Mouse (Mus musculus): ENCODE data around the gene Lrmda. TPM values are rescaled to one million over a fixed set of nuclear protein-coding genes. Genes with fewer than 3 reads are reported as not detected.

The Lrmda gene
- polyA plus RNA-seq, 1 experiment from 2014 or later = 0.60 TPM

GRCm38 (mm10) chr14:22168077-22168794 is 148.7 kb downstream of the Lrmda start:
- no peaks in the 10 kb centered on the region for H3K36me3 ChIP-seq
- no peaks in the 10 kb centered on the region for H3K9me3 ChIP-seq
- no peak for DNase-seq (ENCODE audit: low spot score)
- 0 out of 2 replicates have a peak, but pooled peaks cover 17% of the 10 kb centered on the region for H3K27me3 ChIP-seq (ENCODE audit: insufficient read depth, poor library complexity, severe bottlenecking)
- H3K4me3 ChIP-seq = no peak overlapping the region
- no peak overlapping the region for H3K27ac ChIP-seq
- 43% methylated on average over 11 of the region's 11 CpGs for WGBS
- peaks cover 21% of the 10 kb centered on the region for H3K4me1 ChIP-seq

DNA sequence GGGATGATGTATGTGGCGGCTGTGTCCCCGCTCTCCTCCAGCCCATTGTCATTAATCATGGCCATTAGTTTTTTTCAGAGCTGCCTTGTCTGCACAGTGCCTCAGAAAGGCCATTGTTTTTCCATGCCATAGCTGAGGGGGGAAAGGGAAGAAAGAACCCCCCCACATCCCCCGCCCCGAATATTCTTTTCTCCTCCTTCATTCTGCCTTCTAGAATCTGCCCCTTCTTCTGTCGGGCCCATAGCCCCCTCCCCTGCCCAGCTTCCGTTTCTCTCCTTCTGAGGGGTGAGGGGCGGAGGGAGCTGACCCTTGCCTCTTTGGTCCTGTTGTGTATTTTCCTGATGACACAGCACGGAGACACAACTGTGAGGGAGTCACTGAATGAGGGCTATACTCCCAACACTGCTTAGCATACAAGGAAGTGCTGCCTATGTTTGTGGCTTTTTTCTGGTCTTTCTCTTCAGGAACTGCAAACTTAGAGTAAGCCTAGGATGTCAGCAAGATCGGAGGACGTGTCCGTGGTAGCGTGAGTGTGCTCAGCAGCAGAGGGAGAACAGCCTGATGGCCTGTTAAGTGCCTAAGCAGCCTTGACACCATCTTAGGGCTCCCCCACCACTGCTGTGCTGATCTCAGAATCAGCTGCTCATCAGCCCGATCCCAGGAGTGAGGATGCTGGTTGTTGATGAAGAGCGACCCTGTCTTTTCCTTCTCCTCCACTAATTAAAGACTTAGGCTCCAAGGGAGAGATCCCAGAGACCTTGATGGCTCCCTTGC is 149.5 kb downstream of the Lrmda start:
- Histone ChIP-seq H3K4me1 (peaks cover 21% of the 10 kb centered on the region), H3K27me3 (ENCODE audit: insufficient read depth, poor library complexity, severe bottlenecking) (0 out of 2 replicates have a peak, but pooled peaks cover 17% of the 10 kb centered on the region), H3K9me3 (no peaks in the 10 kb centered on the region), H3K36me3 (no peaks in the 10 kb centered on the region), H3K4me3 (no peak overlapping the region), H3K27ac (no peak overlapping the region)
- no peak for DNase-seq (ENCODE audit: low spot score)
- WGBS = 44% methylated on average over 14 of the region's 14 CpGs

- no peak for DNase-seq (ENCODE audit: low spot score)
- Histone ChIP-seq H3K4me1 (no peaks in the 10 kb centered on the region), H3K27me3 (ENCODE audit: insufficient read depth, poor library complexity, severe bottlenecking) (0 out of 2 replicates have a peak, but pooled peaks cover 12% of the 10 kb centered on the region), H3K9me3 (no peaks in the 10 kb centered on the region), H3K36me3 (no peaks in the 10 kb centered on the region), H3K27ac (no peak overlapping the region), H3K4me3 (no peak overlapping the region)
- 74% methylated on average over 9 of the region's 9 CpGs for WGBS
Observed at GRCm38 (mm10) chr14:22174757-22175156, 155.2 kb downstream of the Lrmda start.

- Histone ChIP-seq H3K27ac (no peak overlapping the region), H3K27me3 (ENCODE audit: insufficient read depth, poor library complexity, severe bottlenecking) (no peaks in the 10 kb centered on the region), H3K4me3 (no peak overlapping the region), H3K9me3 (no peaks in the 10 kb centered on the region), H3K36me3 (no peaks in the 10 kb centered on the region), H3K4me1 (no peaks in the 10 kb centered on the region)
- 65% methylated on average over 2 of the region's 2 CpGs for WGBS
- no peak for DNase-seq (ENCODE audit: low spot score)
Observed at GRCm38 (mm10) chr14:22179761-22180160, 160.2 kb downstream of the Lrmda start.

GRCm38 (mm10) chr14:22181508-22181907 is 162.0 kb downstream of the Lrmda start:
- H3K36me3 ChIP-seq = no peaks in the 10 kb centered on the region
- H3K9me3 ChIP-seq = no peaks in the 10 kb centered on the region
- no peak overlapping the region for H3K27ac ChIP-seq
- 77% methylated on average over 6 of the region's 6 CpGs for WGBS
- H3K27me3 ChIP-seq (ENCODE audit: insufficient read depth, poor library complexity, severe bottlenecking) = no peaks in the 10 kb centered on the region
- no peaks in the 10 kb centered on the region for H3K4me1 ChIP-seq
- no peak overlapping the region for H3K4me3 ChIP-seq
- no peak for DNase-seq (ENCODE audit: low spot score)

DNA sequence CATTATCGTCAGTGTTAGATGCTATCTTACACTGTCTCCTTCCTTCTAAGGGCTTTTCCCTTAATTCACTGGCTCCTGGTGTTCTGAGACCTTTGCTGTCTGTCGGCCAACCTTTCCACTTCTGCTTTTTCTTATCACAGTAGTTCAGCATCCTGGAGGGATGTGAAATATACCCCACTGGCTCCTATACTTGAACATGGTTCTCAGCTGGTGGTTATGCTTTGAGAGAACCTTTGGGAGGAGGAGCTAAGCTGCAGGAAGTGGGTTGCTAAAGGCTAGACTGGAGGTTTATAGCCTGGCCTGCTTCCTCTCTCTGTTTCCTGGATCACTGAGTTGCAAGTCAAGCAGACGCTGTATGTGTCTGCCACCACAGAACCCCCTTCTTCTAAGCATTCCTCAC is 163.7 kb downstream of the Lrmda start:
- Histone ChIP-seq H3K27ac (no peak overlapping the region), H3K4me1 (no peaks in the 10 kb centered on the region), H3K27me3 (ENCODE audit: insufficient read depth, poor library complexity, severe bottlenecking) (no peaks in the 10 kb centered on the region), H3K4me3 (no peak overlapping the region), H3K9me3 (no peaks in the 10 kb centered on the region), H3K36me3 (no peaks in the 10 kb centered on the region)
- 47% methylated on average over 3 of the region's 3 CpGs for WGBS
- DNase-seq (ENCODE audit: low spot score) = no peak

DNA sequence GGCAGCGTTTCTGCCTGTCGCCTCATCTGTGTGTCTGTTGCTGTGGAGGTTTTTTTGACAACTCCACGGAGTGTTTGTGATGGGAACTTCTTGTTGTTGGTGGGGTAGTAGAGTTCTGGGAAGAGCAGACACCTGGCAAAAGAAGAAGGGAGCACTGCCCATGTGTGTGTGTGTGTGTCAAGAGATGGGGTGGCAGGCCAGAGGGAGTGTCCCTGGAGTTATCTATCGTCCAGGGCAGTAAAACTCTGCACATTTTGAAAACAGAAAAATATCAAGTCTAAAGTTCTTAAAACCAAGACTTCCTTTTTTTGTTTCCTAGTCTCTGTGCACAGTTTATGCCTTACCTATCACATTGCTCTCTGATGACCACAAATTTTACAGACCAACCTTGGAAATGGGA is 165.9 kb downstream of the Lrmda start:
- 75% methylated on average over 4 of the region's 4 CpGs for WGBS
- no peaks in the 10 kb centered on the region for H3K4me1 ChIP-seq
- peaks cover 4% of the 10 kb centered on the region; the same call in 1 of the 2 replicates for H3K27me3 ChIP-seq (ENCODE audit: insufficient read depth, poor library complexity, severe bottlenecking)
- H3K36me3 ChIP-seq = no peaks in the 10 kb centered on the region
- H3K4me3 ChIP-seq = no peak overlapping the region
- no peak for DNase-seq (ENCODE audit: low spot score)
- H3K27ac ChIP-seq = no peak overlapping the region
- H3K9me3 ChIP-seq = no peaks in the 10 kb centered on the region

GRCm38 (mm10) chr14:22190111-22190510 is 170.6 kb downstream of the Lrmda start:
- H3K4me1 ChIP-seq = no peaks in the 10 kb centered on the region
- H3K4me3 ChIP-seq = no peak overlapping the region
- H3K27ac ChIP-seq = no peak overlapping the region
- peaks cover 14% of the 10 kb centered on the region for H3K27me3 ChIP-seq (ENCODE audit: insufficient read depth, poor library complexity, severe bottlenecking)
- DNase-seq (ENCODE audit: low spot score) = no peak
- no peaks in the 10 kb centered on the region for H3K9me3 ChIP-seq
- 58% methylated on average over 6 of the region's 6 CpGs for WGBS
- H3K36me3 ChIP-seq = no peaks in the 10 kb centered on the region

- 64% methylated on average over 9 of the region's 9 CpGs for WGBS
- DNase-seq (ENCODE audit: low spot score) = no peak
- Histone ChIP-seq H3K4me3 (no peak overlapping the region), H3K9me3 (no peaks in the 10 kb centered on the region), H3K27me3 (ENCODE audit: insufficient read depth, poor library complexity, severe bottlenecking) (peaks cover 16% of the 10 kb centered on the region), H3K27ac (no peak overlapping the region), H3K4me1 (no peaks in the 10 kb centered on the region), H3K36me3 (no peaks in the 10 kb centered on the region)
Observed at GRCm38 (mm10) chr14:22192185-22192584, 172.7 kb downstream of the Lrmda start.

- DNase-seq (ENCODE audit: low spot score) = no peak
- H3K36me3 ChIP-seq = no peaks in the 10 kb centered on the region
- 74% methylated on average over 11 of the region's 11 CpGs for WGBS
- no peak overlapping the region for H3K27ac ChIP-seq
- H3K9me3 ChIP-seq = no peaks in the 10 kb centered on the region
- H3K4me1 ChIP-seq = no peaks in the 10 kb centered on the region
- no peak overlapping the region for H3K4me3 ChIP-seq
- H3K27me3 ChIP-seq (ENCODE audit: insufficient read depth, poor library complexity, severe bottlenecking) = peaks cover 6% of the 10 kb centered on the region
Observed at GRCm38 (mm10) chr14:22198021-22198420, 178.5 kb downstream of the Lrmda start.

DNA sequence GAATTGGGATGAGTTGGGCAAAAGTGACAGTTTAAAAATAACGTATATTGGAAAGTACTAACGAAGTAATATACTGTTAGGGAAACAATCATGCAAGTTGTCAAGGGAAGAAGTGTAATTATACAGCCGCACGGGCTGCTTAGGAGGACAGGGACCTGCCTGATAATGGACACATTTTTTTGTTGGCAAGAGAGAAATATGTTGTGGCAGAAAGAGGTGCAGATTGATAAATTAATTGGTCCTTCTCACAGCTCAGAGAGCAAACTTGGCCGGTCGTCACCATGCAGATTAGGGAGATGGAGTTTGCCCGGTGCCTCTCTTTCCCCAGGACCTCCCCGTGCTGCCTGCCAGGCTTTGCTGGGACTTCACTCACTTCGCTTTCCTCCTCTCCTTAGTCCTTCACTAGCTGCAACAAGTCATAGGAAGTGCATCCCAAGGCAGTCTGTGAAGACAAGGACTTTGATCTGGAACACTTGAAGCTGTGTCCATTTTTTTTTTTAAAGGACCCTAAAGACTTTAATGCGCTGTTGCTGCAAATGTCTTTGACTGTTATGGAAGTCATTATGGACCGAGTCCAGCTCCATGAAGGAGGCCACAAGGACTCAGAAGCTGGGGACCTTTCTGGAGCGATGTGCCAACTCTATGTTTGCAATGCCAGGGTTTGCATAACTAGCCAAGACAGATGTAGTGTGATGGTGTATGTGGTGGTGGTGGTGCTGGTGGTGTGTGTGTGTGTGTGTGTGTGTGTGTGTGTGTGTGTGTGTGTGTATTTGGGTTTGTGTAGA is 179.3 kb downstream of the Lrmda start:
- Histone ChIP-seq H3K9me3 (no peaks in the 10 kb centered on the region), H3K36me3 (no peaks in the 10 kb centered on the region), H3K27ac (no peak overlapping the region), H3K4me1 (no peaks in the 10 kb centered on the region), H3K4me3 (no peak overlapping the region), H3K27me3 (ENCODE audit: insufficient read depth, poor library complexity, severe bottlenecking) (peaks cover 6% of the 10 kb centered on the region)
- DNase-seq (ENCODE audit: low spot score) = no peak
- WGBS = 73% methylated on average over 12 of the region's 12 CpGs

GRCm38 (mm10) chr14:22201667-22202066 is 182.2 kb downstream of the Lrmda start:
- DNase-seq (ENCODE audit: low spot score) = no peak

GRCm38 (mm10) chr14:22210601-22211000 is 191.1 kb downstream of the Lrmda start:
- Histone ChIP-seq H3K9me3 (no peaks in the 10 kb centered on the region), H3K4me3 (no peak overlapping the region), H3K27me3 (ENCODE audit: insufficient read depth, poor library complexity, severe bottlenecking) (peaks cover 10% of the 10 kb centered on the region), H3K36me3 (no peaks in the 10 kb centered on the region), H3K27ac (no peak overlapping the region), H3K4me1 (peaks cover 18% of the 10 kb centered on the region)
- 87% methylated on average over 1 of the region's 1 CpGs for WGBS
- DNase-seq (ENCODE audit: low spot score) = no peak

More at GRCm38 (mm10) chr14:22201667-22202066, 182.2 kb downstream of the Lrmda start:
- no peak overlapping the region for H3K27ac ChIP-seq
- H3K9me3 ChIP-seq = no peaks in the 10 kb centered on the region
- no peaks in the 10 kb centered on the region; the same call in none of the 2 replicates for H3K27me3 ChIP-seq (ENCODE audit: insufficient read depth, poor library complexity, severe bottlenecking)
- H3K4me3 ChIP-seq = no peak overlapping the region
- WGBS = 46% methylated on average over 2 of the region's 2 CpGs
- peaks cover 16% of the 10 kb centered on the region for H3K4me1 ChIP-seq
- H3K36me3 ChIP-seq = no peaks in the 10 kb centered on the region

Measured in heart, embryonic 10.5 days (tissue).